Mouse (Mus musculus): ENCODE measurements around the gene Stk11ip. TPM values are rescaled to one million over a fixed set of nuclear protein-coding genes. Genes with fewer than 3 reads are reported as not detected.

Gene Stk11ip
- polyA plus RNA-seq, 1 experiment = 160 TPM

DNA sequence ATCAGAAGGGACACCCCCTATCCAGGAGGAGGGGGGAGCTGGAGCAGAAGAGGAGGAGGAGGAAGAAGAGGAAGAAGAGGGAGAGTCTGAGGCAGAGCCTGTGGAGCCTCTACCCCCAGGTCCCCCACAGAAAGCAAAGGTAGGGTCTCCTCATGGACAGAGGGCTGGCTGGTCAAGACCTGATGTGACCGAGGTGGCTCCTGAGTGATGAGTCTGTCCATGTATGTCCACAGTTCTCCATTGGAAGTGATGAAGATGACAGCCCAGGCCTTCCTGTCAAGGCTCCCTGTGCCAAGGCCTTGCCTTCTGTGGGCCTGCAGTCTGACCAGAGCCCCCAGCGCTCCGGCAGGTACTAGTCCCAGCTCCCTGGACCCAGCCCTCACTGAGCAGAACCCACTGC is 26.8 kb downstream of the Stk11ip start:
- TF ChIP-seq GATA1 (IDR thresholded peaks at IDR 0.05; ENCODE audit: low read length) = no peak

DNA sequence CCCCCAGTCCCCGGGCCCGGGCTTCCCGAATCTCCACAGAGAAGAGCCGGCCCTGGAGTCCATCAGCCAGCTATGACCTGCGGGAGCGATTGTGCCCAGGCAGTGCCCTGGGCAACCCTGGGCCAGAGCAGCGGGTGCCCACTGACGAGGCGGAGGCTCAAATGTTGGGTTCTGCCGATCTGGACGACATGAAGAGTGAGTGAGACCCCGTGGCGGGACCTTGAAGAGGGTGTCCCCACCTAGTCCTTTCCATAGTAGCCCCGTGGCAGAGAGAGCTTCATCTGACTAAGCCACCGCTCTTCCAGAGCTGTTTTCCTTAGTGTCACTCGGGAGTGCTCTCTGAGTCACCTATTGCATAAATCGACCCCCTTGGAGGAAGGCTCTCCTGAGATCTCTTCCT is 27.5 kb downstream of the Stk11ip start:
- TF ChIP-seq GATA1 (IDR thresholded peaks at IDR 0.05; ENCODE audit: low read length) = no peak

DNA sequence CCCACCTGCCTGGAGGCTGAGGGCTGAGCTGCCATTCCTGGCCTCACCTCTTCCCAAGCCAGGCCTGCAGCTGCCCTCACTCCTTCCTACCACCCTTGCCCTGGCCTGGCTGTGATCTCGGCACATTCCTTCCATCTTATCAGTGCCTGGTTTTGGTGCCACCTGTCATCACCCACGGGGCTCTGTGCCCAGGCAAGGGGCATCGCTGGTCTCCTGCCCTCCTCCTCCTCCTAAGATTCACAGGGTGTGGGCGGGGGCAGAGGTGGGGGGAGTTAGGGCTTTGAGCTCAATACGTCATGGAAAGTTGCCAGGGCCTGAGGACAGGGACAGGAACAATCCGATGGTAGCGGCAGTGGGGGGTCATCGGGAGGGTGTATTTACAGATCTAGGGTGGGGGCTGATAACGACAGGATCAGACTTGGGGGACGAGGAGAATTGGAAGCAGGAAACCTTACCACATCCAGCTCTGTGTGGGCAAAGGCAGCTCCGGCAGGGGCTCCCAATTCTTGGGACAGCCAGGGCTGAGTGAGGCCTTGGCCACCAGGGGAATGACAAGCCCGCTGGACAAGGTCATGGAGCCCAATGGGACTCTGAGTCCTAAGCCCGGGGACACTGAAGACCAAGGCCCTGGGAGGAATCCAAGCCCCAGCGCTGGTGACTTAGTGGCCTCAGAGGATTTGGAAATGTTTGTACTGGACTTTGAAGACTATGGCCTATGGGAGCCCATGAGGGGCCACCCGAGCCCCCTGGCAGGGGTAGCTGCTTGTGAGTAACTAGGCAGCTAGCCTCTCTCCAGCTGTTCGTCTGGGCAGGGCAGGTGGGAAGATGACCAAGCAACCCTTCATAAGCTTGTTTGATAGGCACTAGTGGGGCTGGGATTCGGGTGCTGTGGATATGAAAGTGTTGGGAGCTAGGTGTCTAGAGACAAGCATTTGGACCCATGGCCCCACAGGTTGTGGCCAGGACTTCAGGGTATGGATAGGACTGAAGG is 28.3 kb downstream of the Stk11ip start:
- TF ChIP-seq GATA1 (IDR thresholded peaks at IDR 0.05; ENCODE audit: low read length) = no peak

DNA sequence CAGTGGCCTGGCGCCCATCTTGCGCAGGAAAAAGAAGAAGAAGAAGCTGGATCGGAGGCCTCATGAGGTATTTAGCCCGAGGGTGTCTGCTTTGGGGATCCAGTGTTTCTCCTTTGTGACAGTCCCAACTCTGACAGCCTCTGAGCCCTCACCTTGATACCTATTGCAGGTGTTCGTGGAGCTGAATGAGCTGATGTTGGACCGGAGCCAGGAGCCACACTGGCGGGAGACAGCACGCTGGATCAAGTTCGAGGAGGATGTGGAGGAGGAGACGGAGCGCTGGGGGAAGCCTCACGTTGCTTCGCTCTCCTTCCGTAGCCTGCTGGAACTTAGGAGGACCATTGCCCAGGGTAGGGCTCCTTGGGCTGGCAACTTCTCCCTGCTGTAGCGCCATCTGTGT is 29.3 kb downstream of the Stk11ip start:
- TF ChIP-seq GATA1 (IDR thresholded peaks at IDR 0.05; ENCODE audit: low read length) = no peak

DNA sequence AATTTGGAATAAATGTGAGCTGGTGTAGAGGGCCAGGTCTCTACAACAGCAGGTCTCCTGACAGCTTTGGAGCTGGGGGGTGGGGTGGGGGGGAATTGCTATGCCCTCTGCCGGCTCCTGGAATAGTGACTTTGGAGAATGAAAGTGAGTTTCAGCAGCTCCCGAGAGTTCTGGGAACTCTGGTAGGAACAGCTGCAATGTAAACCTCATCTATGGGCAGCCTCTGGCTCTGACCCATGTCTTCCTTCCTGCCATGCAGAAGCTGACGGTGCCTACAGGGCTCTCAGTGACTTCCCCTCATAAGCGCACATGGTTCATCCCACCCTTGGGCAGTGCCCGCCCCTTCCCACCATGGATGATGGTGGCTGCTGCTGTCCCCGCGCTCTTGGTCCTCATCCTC is 34.4 kb downstream of the Stk11ip start:
- TF ChIP-seq GATA1 (IDR thresholded peaks at IDR 0.05; ENCODE audit: low read length) = no peak

DNA sequence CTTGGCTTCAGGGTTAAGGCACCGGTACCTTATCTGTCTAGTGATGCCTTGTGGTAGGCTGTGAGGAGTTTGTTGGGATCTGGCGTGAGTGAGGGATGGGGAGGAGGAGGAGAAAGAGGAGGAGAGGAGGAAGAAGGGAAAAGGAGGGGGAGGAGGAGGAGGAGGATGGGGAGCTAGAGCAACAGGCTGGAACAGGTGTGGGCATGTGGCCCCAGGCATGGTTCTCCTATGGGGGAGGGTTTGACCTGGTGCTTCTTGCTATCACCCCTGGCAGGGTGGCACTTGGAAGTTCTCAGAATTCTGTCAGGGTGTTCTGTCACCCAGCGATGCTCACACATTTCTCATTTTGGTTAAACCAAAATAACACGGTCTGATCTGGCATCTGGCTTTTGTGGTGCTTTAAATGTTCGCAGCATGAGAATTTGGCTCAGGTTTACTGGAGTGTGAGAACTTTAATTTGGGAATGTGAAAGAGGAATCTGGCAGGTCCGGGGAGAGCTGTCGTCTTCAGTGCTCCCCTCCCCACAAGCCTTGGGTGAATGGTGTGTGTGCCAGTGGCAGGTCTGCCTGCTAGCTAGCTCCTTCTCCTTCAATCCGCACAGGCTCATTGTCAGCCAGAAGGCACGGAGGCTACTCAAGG is 34.9 kb downstream of the Stk11ip start:
- no peak for TF ChIP-seq GATA1 (IDR thresholded peaks at IDR 0.05; ENCODE audit: low read length)

DNA sequence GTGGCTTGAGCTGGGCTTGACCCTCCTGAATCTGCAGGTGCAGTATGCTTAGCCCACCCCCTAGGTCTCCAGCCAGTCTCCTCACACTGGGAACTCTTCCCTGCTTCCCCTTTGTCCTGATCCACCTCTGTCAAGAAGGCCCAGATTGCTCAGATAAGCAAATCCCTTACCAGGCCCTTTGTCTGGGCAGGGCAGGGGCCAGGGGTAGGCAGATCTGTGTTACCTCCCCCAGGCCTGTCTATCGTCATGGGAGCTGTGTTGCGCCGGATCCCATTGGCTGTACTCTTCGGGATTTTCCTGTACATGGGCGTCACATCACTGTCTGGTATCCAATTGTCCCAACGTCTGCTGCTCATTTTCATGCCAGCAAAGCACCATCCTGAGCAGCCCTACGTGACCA is 35.7 kb downstream of the Stk11ip start:
- no peak for TF ChIP-seq GATA1 (IDR thresholded peaks at IDR 0.05; ENCODE audit: low read length)

DNA sequence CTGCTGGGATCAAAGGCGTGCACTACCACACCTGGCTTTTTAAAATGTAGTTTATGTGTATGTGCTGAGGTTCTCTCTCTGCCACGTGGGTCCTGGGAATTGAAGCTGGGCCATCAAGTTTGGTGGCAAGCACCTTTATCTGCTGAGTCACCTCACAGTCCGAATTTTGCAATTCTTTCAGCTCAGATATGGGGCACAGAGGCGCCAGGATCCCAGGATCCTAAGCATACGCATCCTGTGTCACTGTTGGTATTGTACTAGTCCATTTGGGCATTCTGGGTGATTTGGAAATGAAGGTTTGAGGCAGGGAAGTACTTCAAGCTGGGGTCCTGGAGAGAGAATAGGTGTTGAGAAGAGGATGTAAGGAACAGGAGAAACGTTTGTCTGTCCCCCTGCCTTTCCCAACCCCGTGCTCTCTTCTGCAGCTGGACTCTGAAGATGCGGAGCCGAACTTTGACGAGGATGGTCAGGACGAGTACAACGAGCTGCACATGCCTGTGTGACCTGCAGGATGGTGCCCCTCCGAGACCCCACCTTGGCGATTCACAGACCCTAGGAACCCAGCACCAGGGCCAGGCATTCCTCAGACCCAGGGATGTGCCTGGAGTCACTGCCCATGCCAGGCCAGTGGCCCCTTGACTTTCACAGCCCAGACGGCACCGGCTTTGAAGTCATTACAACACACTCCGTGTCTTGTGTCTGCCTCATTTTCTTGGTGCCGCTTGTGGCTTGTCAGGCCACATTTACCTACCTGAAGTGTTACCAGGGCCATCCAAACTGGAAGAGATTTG is 37.3 kb downstream of the Stk11ip start:
- TF ChIP-seq GATA1 (IDR thresholded peaks at IDR 0.05; ENCODE audit: low read length) = no peak

DNA sequence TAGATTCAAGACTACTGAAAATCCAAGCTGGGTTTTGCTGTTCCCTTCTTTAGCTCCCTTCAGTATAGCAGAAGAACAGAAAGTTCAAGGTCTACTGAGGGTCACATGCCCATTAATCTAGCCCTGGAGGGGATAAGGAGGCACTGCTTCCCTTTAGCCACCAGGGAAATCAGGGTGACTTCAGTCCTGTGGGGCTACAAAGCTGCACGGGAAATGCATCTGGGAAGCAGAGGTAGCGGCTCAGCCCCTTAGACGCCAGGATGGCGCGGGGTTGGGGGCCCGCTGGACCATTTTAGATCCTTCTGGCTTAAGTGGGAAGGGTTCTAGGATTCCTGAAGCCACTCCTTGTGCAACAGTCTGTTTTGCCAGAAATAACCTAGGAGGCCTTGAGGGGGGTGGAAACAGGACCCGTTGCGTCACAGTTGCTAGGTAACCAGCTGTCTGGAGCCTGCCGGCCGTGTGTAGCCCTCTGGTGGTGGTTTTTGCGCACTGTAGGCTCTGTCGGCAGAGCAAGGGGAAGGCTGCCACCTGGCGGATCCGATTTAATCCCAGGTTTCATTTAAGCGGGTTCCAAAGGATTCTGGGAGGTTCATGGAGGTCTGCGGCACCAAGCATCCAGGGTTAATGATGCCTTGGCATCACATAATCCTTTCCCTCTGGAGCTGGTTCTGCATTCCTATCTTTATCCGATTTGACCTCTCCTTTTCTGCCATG is 38.0 kb downstream of the Stk11ip start:
- no peak for TF ChIP-seq GATA1 (IDR thresholded peaks at IDR 0.05; ENCODE audit: low read length)

DNA sequence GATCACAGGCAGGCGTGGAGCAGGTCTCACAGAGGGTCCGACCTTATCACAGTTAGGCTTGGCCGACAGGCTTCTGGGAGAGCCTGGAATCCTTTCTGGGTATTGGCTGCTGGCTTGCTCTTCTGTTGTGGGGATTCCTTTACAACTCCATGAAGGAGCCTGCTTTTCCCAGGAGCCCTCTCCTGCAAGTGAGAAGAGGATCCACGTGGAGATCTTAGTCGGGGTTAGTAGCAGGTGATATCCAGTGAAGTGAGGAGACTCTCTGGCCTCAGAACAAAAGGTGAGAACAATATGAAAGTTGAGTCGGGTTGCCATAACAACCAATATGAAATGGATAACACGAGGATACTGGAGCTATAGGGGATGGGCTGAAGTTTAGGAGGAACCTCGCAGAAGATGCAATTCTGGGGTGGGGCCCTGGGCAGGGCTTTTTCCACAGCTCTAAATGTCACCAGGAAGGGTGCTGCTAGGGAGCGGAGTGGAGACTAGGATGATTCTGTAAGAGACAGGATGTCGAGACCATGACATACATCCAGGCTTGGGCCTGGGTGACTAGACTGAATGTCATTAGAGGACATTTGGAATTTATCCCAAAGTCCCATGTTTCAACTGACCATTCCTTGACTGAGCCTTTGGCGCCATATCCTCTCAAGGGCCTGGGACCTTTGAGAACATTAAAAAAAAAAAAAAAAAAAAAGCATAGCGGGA is 39.0 kb downstream of the Stk11ip start:
- TF ChIP-seq GATA1 (IDR thresholded peaks at IDR 0.05; ENCODE audit: low read length) = no peak

DNA sequence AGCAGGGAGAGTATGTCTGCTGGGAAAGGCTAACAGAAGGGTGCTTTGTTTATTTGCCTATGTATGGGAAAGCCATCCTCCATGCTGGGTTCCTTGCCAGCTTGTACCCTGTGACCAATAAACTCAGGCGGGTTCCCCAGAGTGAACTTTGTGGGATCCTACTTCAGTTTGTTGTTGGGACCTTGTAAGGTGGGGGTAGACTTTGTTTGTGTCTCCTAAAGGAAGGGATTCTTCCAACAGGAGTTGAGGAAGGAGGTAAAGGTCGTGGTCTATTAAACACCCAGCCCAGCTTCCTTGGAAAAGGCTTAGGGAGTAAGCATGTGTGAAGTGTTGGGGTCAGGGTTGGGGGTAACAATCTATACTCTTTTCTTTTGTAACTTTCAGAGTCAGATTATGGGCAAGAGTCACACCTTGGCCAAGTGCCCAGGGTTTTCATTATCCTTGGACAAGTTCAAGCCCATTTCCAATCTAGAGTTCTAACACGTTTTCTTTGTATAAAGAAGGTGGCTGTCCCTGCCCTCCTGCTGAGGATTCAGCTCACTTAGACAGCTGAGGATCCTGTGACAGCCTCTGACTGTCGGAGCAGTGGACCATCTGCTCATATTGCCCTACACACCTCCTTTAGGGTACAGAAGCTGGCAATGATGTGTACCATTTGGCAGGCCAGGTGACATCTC is 40.0 kb downstream of the Stk11ip start:
- no peak for TF ChIP-seq GATA1 (IDR thresholded peaks at IDR 0.05; ENCODE audit: low read length)

DNA sequence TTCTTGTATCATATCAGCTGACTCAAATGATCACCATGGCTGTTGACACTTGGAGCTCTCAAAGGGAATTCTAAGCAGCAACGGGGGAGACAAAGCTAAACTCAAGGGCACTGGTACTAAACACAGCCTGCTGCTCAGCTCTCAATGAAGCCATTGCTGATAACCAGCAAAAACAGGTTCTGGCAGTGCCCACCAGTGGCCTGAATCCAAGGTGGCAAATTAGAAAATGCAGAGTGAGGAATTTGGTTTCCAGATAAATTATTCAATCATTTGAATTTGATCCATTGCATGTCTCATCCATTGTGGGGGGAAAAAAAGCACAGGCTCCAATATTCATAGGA is 40.5 kb downstream of the Stk11ip start:
- no peak for TF ChIP-seq GATA1 (IDR thresholded peaks at IDR 0.05; ENCODE audit: low read length)

DNA sequence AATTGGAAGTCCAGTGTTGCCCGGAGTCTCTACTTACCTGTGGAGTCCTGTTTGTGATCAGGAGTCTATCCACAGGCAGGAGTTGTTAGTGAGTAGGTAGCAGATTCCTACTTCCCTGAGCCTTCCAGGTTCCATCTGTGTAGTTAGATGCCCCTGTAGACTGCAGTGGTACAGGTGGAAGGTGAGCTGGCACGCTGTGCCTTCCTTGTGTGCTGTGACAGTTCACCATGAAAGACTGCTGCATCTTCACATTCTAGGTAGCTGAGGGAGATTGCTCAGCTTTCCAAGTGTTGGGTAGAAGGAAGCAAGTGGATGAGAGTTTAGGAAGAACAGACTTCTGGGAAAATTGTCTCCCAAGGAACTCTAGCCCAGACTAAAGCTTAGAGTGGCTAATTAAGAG is 42.8 kb downstream of the Stk11ip start:
- no peak for TF ChIP-seq GATA1 (IDR thresholded peaks at IDR 0.05; ENCODE audit: low read length)

DNA sequence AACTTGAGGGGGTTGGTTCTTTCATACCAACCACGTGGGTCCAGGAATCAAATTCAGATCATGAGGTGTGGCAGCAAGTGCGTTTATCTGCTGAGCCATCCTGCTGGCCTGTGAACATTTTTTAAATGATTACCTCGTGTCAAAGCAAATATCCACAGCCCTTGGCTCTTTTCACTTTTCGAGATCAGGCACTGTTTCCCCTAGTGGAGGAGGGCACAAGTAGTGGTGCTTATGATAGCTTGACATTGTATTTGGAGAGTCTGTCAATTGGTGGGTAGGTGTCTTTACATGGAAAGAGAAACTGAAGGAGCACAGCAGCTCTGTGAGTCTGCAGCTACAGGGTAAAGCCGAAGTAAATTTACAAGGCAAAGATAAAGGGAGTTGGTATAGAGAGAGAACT is 43.6 kb downstream of the Stk11ip start:
- TF ChIP-seq GATA1 (IDR thresholded peaks at IDR 0.05; ENCODE audit: low read length) = no peak

Measured in G1E-ER4 (cell line).